Mouse (Mus musculus) v-Abl transformed pro-B cells (cell line): Measurements from ENCODE around the gene Ndufb7.
"Not testable (repeated sequence)": the region's sequence is repeated elsewhere in the genome, so short reads cannot be mapped to it uniquely, and the experiment has no call there.

Experiments used
- in situ Hi-C, 2 experiments: fragments of 400-800 bp; cut with MboI; formaldehyde crosslinking; loops; one replicate each; pipeline ENCODE4 v1.15.1; 2025; ENCODE audit not compliant: unreplicated experiment in 2 of 2

The Ndufb7 gene

DNA sequence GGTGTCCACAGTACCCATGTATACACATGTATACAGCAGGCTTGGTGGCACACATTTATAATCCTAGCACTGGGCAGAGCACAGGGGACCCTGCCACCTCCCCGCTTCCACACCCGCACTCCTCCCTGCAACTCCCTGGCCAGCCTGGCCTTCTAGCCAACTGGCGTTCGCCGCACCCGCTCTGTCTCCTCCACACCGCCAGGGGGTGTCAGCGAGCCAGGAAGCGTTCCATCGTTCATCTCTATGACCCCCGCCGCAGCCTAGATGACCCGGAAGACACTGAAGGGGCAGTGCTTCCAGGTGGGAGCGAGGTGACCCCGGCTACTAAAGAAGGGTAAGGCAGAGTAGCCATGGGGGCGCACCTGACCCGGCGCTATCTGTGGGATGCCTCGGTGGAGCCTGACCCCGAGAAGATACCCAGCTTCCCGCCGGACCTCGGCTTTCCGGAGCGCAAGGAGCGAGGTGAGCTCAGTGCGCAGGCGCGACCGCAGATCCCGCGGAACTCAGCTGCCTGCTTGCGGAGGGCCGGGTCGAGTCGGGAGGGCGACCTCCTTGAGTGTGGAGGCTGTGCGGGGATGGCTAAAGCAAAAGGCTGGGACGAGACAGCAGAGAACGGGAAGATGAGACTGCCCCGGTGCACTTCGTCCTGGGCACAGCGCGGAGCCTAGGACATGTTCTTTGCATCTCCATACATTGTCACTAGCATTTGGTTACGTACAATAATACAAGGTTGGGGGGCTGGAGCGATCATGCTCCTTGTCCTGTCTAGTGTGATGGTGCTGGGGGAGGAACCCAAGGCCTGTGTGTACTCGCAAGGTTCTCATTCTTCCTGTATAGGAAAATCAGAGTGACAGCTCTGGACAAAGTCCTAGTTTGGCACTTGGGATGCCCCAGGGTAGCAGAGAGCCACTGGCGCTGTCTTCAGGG is at the start of gene Ndufb7:
Gene Ndufb7, plus strand, starts transcription at position 203 of the 927 bp plus-strand sequence.
- in situ Hi-C loops = no loop called here

- in situ Hi-C loops = no loop called here
Measured at GRCm38 (mm10) chr8:83520432-83520831, 46.0 kb upstream of the Ndufb7 start.

DNA sequence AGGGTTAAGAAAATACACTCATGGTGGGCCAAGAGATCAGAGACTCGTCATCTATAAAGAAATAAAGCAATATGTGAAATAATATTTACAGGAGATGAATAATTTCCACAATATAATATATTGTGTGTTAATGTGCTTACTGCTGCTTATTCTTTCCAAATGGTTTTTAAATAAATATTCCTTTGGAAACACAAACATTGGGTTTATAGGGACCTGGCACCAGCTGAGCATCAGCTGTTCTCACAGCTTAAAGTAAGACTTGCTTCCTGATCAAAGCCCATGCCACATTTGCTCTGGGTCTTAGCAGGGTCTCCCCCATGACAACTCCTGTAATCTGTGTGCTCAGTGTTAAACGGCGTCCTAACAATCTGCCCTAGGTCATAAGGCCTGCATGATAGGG is 45.6 kb upstream of the Ndufb7 start:
- in situ Hi-C loops = not testable (repeated sequence)

GRCm38 (mm10) chr8:83521310-83521709 is 45.2 kb upstream of the Ndufb7 start:
- in situ Hi-C loops = no loop called here

DNA sequence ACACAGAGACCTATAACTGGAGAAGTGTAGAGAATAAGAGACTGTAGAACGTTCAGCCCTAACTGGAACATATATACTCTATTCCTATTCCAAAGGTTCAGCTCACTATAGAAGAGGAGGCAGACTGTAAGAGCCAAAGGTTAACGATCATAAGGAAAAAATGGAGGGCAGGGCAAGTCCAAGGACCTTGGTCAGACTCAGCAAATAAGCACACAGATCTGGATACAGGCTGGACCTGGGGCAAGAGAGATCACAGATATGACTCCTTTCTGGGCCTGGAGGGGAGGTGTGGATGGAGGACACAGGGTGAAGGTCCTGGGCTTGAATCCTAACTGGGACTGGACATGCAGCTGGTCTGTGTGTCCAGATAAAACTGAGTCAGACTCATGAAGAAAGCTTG is 31.7 kb upstream of the Ndufb7 start:
- in situ Hi-C loops = no loop called here

- in situ Hi-C loops = no loop called here
Measured at GRCm38 (mm10) chr8:83535736-83536135, 30.7 kb upstream of the Ndufb7 start, which contains the start of gene Olfr370. Gene Olfr370, plus strand, starts transcription at chr8:83535780.

DNA sequence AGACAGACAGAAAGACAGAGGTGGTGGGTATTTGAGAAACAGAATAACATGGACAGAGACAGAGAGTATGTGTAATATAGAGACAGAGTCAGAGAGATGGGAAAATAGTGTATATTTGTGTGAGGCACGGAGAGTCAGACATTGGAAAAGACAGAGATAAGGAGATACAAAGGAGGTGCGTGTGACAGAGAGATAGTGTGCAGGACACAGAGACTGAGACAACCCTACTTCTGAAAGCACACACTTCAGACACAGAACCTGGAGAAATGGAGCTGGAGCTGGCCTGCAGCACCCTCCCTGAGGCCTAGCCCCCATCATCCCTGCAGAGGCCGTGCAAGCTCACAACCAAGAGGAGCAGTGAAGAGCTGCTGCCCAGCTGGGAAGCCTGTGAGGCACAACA is 3.8 kb upstream of the Ndufb7 start:
- in situ Hi-C loops = no loop called here

- in situ Hi-C loops = no loop called here
Measured at GRCm38 (mm10) chr8:83563246-83563645, 3.2 kb upstream of the Ndufb7 start.

DNA sequence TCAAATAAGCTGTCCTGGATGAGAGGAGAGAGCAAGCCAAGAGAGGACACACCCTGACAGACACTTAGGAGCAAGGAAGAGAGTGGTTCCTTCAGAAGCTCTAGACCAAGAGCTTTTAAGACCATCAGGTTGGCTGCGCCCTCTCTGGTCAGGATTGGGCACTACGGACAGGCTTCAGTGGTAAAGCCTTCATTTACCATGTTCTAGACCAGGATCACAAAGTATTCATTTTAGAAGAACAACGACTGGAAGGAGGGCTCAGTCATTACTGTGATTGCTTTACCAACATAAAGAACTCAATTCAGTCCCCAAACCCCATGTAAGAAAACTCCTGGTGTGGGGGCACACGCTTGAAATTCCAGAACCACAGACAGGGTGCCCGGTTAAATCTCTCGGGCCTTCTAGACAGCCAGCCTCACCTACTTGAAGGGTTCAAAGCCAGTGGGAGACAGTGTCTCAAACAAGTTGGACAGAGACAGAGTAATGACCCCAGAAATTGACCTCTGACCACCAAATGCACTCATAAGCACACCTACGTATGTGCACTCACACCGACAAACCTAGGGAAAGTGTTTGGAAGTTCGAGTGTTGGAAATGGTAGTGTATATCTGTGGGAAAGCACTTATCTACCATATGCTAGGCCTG is 618 bp upstream of the Ndufb7 start:
- in situ Hi-C loops = no loop called here

DNA sequence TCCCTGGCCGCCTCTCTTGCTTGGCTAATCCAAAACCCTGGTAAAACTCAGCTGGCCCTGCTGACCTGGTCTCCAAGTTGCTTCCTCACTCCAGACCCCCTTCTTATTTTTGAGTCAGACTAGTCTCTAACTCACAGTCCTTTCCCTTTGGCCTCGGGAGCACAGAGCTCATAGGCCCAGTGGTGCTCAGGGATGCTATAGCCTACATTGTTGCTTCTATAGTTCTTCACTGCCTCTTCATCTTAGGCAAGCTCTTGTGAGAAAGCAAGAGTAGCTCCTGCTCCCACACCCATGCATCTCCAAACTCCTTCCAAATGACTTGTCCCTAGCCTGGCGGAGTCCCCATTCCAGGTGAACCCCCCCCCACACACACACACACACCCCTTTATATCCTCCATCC is 1.2 kb downstream of the Ndufb7 start:
- in situ Hi-C loops = no loop called here

DNA sequence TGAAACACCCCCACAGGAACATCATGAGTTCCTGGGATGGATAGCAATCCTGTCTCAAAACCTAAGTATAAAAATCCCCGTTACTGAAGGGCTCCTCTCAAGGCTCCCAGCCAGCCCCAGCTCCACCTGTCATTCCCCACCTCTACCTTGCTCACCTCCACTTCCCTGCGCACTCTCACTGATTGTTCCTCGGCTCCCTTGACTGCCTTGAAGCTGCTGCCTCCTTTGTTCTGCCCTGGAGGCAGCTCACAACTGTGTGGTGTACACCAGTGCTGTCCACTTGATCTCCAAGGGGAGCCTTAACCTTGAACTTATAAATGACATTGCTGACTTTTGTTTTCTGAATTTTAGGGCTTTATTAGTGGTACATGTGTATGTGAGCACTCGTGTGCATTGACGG is 1.7 kb downstream of the Ndufb7 start:
- in situ Hi-C loops = no loop called here

GRCm38 (mm10) chr8:83568755-83569154 is 2.3 kb downstream of the Ndufb7 start:
- in situ Hi-C loops = no loop called here

DNA sequence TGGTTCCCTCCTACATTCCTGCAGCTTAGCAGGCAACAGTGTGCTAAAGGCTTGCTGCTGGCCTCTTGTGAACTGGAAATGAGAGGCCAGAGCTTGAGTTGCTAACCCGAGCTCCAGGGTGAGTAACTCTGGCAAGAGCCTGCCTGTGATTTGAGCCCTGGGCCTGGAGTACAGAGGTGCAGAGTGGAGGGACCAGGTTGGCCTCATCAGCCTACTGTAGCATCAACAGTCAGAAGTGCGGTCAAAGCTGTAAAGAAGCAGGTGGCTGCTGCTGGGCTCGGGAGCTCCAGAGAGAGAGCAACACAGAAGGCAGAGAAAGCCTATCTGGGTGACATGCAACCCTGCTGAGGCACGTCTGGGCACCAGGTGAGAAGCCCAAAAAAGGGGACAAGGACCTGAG is 2.7 kb downstream of the Ndufb7 start:
- in situ Hi-C loops = no loop called here

- in situ Hi-C loops = no loop called here
Measured at GRCm38 (mm10) chr8:83570272-83571000, 4.0 kb downstream of the Ndufb7 start.

- in situ Hi-C loops = not testable (repeated sequence)
Measured at GRCm38 (mm10) chr8:83571001-83571340, 4.5 kb downstream of the Ndufb7 start.

GRCm38 (mm10) chr8:83571791-83572190 is 5.3 kb downstream of the Ndufb7 start:
- in situ Hi-C loops = no loop called here

DNA sequence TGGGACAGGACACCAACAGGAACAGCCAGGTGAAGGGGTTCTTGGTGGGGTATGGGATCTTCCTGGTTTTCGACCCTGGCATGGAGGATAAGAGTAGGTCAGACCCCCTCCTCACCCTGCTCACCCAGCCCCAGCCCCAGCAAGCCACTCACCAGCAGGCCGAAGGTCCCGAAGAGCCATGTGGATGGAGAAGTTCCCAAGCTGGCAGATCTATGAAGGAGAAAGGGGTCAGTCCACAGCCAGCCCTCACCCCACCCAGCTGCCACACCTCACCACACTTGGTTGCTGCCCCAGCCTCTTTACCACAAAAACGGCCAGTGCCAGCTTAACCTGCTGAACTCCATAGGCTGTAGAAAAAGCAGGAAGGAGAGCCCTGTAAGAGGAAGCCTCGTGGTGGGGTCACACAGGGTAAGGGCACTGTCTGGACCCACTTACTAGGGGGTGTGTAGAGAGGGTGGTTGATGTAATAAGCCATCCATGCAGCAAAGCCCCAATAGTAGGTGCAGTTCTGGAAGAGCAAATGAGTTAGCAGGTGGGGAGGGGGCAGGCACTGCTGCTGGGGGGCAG is 5.9 kb downstream of the Ndufb7 start:
- in situ Hi-C loops = no loop called here

- in situ Hi-C loops = no loop called here
Measured at GRCm38 (mm10) chr8:83573140-83573875, 6.8 kb downstream of the Ndufb7 start.

- in situ Hi-C loops = no loop called here
Measured at GRCm38 (mm10) chr8:83574631-83575315, 8.3 kb downstream of the Ndufb7 start.
